Mouse (Mus musculus) forebrain, embryonic 14.5 days (tissue): ENCODE data around the gene Pitpnm2. TPM values are rescaled to one million over a fixed set of nuclear protein-coding genes. Genes with fewer than 3 reads are reported as not detected.

ENCODE experiments used
- ATAC-seq: fragments of 200-750 bp; cut with Nextera tagmentation; 2 replicates; pipeline ENCODE4 v1.8.0; 2017; ENCODE audit warnings: mild to moderate bottlenecking, moderate library complexity
- DNase-seq: peaks from one replicate; pipeline ENCODE4 v3.0.0-alpha.2; 2015; ENCODE audit warnings: low spot score
- H3K27ac ChIP-seq: fragments of 300-500 bp; sonication (generic); 2 replicates; pipeline ENCODE4 v1.5.1; 2014; ENCODE audit warnings: low read depth, mild to moderate bottlenecking, control low read depth, low read length, moderate library complexity
- H3K27me3 ChIP-seq: fragments of 300-500 bp; sonication (generic); replicated peaks from 2 replicates; pipeline ENCODE4 v1.6.1; 2014; ENCODE audit warnings: low read length, control low read depth, mixed read lengths; ENCODE audit not compliant: control insufficient read depth, insufficient read depth
- H3K36me3 ChIP-seq: fragments of 300-500 bp; sonication (generic); 2 replicates; pipeline ENCODE4 v1.6.1; 2014; ENCODE audit warnings: low read length, control low read depth; ENCODE audit not compliant: control insufficient read depth, insufficient read depth
- H3K4me1 ChIP-seq: fragments of 300-500 bp; sonication (generic); 2 replicates; pipeline ENCODE4 v1.6.1; 2014; ENCODE audit warnings: antibody characterized with exemption, low read length, control low read depth; ENCODE audit not compliant: control insufficient read depth, insufficient read depth
- H3K4me2 ChIP-seq: fragments of 300-500 bp; sonication (generic); 2 replicates; pipeline ENCODE4 v1.6.1; 2014; ENCODE audit warnings: mild to moderate bottlenecking, control low read depth, low read length
- H3K4me3 ChIP-seq: fragments of 300-500 bp; sonication (generic); 2 replicates; pipeline ENCODE4 v1.5.1; 2014; ENCODE audit warnings: low read depth, low read length, control low read depth
- H3K9ac ChIP-seq: fragments of 300-500 bp; sonication (generic); 2 replicates; pipeline ENCODE4 v1.6.1; 2014; ENCODE audit warnings: mild to moderate bottlenecking, low read length, control low read depth, moderate library complexity
- H3K9me3 ChIP-seq: fragments of 300-500 bp; sonication (generic); replicated peaks from 2 replicates; pipeline ENCODE4 v1.6.1; 2016; ENCODE audit warnings: low read length, control low read depth, mixed read lengths; ENCODE audit not compliant: control insufficient read depth
- WGBS: fragments of 180-500 bp; shearing (Covaris S2); extraction: QIAGEN DNeasy Blood & Tissue Kit; methylation state at CpG from one replicate; pipeline ENCODE4 v1.1.7; 2014; 5-methylcytosine and 5-hydroxymethylcytosine counted together
- polyA plus RNA-seq: library from polyadenylated mRNA; unstranded; fragments of >200 nt; fragmentation: Nextera tagmentation; extraction: Ambion mirVana; gene quantifications from 2 replicates; pipeline ENCODE4 v1.2.1, GENCODE M21; 2014

Gene Pitpnm2
- polyA plus RNA-seq, 1 experiment from 2014 or later, result 8.5 TPM

DNA sequence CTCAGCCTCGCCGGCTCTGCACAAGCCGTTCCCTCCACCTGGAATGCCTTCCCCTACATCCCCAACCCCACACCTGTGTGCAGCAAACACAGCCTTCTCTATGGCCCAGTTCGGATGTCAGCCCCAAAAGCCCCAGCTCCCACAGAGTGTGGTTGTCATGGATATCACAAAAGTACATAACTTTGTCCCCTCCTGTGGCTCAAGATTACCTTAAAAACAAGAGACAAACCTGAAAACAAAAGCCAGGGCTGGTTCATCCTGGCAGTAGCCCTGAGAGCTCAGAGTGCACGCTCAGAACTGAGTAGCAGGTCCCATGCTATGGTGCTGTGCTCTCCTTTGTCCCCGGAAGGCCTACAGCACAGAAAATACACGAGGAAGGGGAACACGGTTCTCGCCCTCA lies 44.3 kb downstream of the Pitpnm2 start:
- no peaks in the 10 kb centered on the region for H3K4me1 ChIP-seq
- H3K4me2 ChIP-seq, result no peak overlapping the region
- no peaks in the 10 kb centered on the region for H3K27me3 ChIP-seq
- no peak overlapping the region for H3K4me3 ChIP-seq
- H3K9me3 ChIP-seq, result no peaks in the 10 kb centered on the region
- DNase-seq (no peak), ATAC-seq (no peak)
- H3K36me3 ChIP-seq, result no peaks in the 10 kb centered on the region
- WGBS, result 69% methylated on average over 9 of the region's 9 CpGs
- H3K9ac ChIP-seq, result no peak overlapping the region
- H3K27ac ChIP-seq, result no peak overlapping the region

DNA sequence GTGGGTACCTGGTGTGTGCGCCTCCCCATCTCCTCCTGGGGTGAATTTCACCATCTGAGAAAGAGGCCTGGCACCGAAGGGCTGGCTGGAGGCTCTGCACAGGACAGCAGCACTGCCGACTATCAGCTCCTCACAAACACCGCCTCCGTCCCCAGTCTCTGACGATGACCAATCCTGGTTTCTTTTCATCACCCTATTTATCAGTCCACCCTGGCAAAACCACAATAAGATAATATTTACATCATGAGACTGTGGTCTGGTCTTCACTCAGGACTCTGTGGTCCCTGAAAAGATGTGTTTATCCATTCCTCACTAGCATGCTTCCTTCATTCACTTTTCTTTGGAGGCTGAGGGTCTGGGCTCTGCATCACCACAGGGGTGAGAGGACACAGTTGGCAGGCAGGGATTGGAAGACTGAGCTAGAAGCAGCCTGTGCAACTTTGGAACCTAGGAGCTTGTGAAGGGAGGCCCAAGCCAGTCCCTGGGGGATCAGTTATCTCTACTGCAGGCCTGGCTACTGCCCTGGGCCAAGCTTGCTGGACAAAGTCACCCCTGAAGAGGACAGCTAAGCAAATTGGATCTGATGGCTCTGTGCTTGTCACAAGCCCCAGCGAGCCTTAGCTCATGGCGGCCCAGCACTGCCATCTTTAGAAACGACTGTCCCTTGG lies 45.3 kb downstream of the Pitpnm2 start:
- 86% methylated on average over 9 of the region's 9 CpGs for WGBS

DNA sequence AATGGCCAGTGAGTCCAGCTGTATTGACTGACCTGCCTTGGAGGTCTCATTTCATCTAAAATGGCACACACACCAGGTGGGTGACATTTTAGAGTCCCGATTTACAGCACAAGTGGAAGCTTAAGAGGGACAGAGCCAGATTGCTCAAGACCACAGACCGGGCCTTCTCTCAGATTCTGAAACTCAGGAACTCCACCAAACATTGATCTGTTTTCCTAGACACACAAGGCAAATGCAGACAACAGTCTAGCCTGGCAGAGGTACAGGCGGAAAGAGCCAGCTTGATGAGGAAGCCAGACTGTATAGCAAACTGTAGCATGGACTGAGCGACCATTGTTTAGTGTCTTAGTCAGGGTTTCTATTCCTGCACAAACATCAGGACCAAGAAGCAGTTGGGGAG lies 46.3 kb downstream of the Pitpnm2 start:
- Histone ChIP-seq H3K27me3 (no peaks in the 10 kb centered on the region), H3K27ac (no peak overlapping the region), H3K4me3 (no peak overlapping the region), H3K9me3 (no peaks in the 10 kb centered on the region), H3K4me2 (no peak overlapping the region), H3K9ac (no peak overlapping the region), H3K36me3 (no peaks in the 10 kb centered on the region), H3K4me1 (no peaks in the 10 kb centered on the region)
- DNase-seq, result no peak
- ATAC-seq, result no peak
- WGBS, result 90% methylated on average over 4 of the region's 4 CpGs

More for the DNA sequence above, 45.3 kb downstream of the Pitpnm2 start:
- H3K4me3 ChIP-seq, result no peak overlapping the region
- no peak overlapping the region for H3K4me2 ChIP-seq
- DNase-seq (no peak), ATAC-seq (no peak)
- H3K27ac ChIP-seq, result no peak overlapping the region
- H3K9ac ChIP-seq, result no peak overlapping the region
- no peaks in the 10 kb centered on the region for H3K36me3 ChIP-seq
- no peaks in the 10 kb centered on the region for H3K4me1 ChIP-seq
- H3K27me3 ChIP-seq, result no peaks in the 10 kb centered on the region
- H3K9me3 ChIP-seq, result no peaks in the 10 kb centered on the region

DNA sequence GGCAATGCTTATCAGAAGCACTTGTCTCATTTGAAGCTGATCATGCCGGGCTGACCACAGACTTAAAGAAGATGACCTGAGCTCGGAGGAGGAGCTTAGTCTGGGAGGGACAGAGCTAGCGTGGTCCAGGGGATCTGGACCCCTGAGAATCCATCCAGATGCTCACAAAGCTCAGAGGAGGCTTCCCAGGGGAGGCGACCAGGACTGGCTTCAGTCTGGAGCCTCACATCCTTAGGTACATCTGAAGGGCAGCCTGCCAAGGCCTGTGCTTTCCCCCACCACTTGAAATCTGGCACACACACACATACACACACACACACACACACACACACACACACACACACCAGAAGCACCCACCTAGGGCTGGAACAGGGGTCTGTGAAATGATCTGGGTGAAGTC lies 47.5 kb downstream of the Pitpnm2 start:
- ATAC-seq (no peak), DNase-seq (no peak)
- Histone ChIP-seq H3K27ac (no peak overlapping the region), H3K4me2 (no peak overlapping the region), H3K9ac (no peak overlapping the region), H3K9me3 (no peaks in the 10 kb centered on the region), H3K27me3 (no peaks in the 10 kb centered on the region), H3K4me1 (no peaks in the 10 kb centered on the region), H3K36me3 (no peaks in the 10 kb centered on the region), H3K4me3 (no peak overlapping the region)
- WGBS, result 77% methylated on average over 4 of the region's 4 CpGs

DNA sequence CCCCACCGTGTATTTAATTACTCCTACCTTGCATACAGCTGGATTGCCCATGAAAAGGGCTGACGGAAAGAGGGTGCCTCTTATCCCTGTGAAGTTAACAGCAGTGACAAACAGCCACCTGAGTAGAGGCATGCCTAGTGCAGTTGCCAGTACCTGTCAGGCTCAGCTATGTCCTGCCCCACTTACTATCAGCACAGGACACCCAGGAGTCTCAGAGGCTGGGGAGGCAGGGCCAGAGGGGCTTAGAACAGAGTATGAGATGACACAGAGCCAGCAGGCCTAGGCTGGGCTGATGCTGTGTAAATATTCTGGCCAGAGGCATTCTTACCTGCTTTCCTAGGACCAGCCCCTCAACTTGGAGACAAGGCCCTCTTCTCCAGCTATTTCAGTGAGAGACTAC lies 48.0 kb downstream of the Pitpnm2 start:
- no peak for DNase-seq
- WGBS, result 88% methylated on average over 2 of the region's 2 CpGs
- H3K27ac ChIP-seq, result no peak overlapping the region
- H3K27me3 ChIP-seq, result no peaks in the 10 kb centered on the region
- ATAC-seq, result no peak
- H3K36me3 ChIP-seq, result no peaks in the 10 kb centered on the region
- no peaks in the 10 kb centered on the region for H3K4me1 ChIP-seq
- H3K4me3 ChIP-seq, result no peak overlapping the region
- H3K4me2 ChIP-seq, result no peak overlapping the region
- H3K9me3 ChIP-seq, result no peaks in the 10 kb centered on the region
- no peak overlapping the region for H3K9ac ChIP-seq

DNA sequence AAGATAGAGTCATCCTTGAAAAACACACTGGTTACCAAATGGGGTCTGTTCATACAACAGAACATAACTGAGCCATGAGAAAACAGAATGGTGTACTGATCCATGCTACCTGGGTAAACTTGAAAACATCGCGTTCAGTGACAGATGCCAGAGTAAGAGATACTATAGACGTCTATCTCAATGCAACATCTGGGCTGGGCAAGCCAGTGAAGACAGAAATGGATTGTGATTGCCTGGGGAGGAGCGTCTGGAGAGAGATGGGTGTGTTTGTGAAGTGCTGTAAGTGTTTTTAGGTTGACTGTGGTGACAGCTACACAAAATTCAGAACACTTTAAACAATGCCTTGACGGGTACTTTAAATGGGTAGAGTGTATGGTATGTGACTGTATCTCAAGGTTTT lies 48.7 kb downstream of the Pitpnm2 start:
- Histone ChIP-seq H3K27me3 (no peaks in the 10 kb centered on the region), H3K27ac (no peak overlapping the region), H3K4me2 (no peak overlapping the region), H3K4me3 (no peak overlapping the region), H3K9me3 (no peaks in the 10 kb centered on the region), H3K9ac (no peak overlapping the region), H3K4me1 (no peaks in the 10 kb centered on the region), H3K36me3 (no peaks in the 10 kb centered on the region)
- DNase-seq (no peak), ATAC-seq (no peak)
- 81% methylated on average over 5 of the region's 5 CpGs for WGBS

DNA sequence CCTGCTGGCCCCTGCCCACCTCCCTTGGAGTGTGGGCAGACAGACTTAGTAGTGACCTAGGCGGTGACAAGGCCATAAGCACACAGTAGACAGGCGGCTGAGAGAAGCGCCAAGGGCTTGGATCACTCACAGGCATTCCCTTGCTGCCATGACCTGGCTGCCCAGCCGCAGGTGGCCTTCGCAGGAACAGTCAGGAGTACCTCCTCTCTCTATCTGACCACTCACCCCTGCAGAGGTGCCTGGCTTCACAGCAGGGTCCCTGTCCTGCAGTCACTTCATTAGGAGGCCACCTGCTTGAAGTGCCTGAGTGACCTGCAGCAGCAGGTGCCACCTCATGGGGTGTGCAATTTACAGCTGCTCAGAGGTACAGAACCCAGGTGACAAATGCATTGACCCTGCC lies 50.4 kb downstream of the Pitpnm2 start:
- no peaks in the 10 kb centered on the region for H3K9me3 ChIP-seq
- no peak overlapping the region for H3K4me3 ChIP-seq
- DNase-seq, result no peak
- no peaks in the 10 kb centered on the region for H3K36me3 ChIP-seq
- H3K27me3 ChIP-seq, result no peaks in the 10 kb centered on the region
- H3K9ac ChIP-seq, result no peak overlapping the region
- no peak overlapping the region for H3K4me2 ChIP-seq
- peaks cover 2% of the 10 kb centered on the region; the same call in 1 of the 2 replicates for H3K4me1 ChIP-seq
- ATAC-seq, result no peak
- H3K27ac ChIP-seq, result no peak overlapping the region
- 68% methylated on average over 5 of the region's 5 CpGs for WGBS

DNA sequence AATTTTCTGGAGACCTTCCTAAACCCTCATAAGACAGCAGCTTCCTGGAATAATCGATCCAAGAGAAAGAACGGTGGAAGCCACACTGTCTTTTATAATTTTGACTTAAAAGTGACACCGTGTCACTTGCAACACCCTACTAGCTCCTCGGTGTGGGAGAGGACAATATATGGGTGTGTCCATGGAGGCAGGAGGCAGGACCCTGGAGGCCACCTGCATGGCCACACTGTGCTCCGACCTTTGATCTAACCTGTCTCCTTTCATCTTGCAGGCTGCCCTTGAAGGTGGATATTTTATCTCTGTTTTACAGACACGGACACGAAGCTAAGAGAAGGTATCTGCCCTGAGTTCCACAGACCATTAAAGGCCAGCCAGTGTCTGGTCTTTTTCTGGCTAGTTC lies 51.1 kb downstream of the Pitpnm2 start:
- no peak for ATAC-seq
- no peaks in the 10 kb centered on the region for H3K9me3 ChIP-seq
- no peak overlapping the region for H3K9ac ChIP-seq
- H3K4me3 ChIP-seq, result no peak overlapping the region
- DNase-seq, result no peak
- H3K27me3 ChIP-seq, result no peaks in the 10 kb centered on the region
- no peak overlapping the region for H3K4me2 ChIP-seq
- H3K27ac ChIP-seq, result no peak overlapping the region
- no peaks in the 10 kb centered on the region for H3K36me3 ChIP-seq
- WGBS, result 88% methylated on average over 7 of the region's 7 CpGs
- H3K4me1 ChIP-seq, result peaks cover 8% of the 10 kb centered on the region

DNA sequence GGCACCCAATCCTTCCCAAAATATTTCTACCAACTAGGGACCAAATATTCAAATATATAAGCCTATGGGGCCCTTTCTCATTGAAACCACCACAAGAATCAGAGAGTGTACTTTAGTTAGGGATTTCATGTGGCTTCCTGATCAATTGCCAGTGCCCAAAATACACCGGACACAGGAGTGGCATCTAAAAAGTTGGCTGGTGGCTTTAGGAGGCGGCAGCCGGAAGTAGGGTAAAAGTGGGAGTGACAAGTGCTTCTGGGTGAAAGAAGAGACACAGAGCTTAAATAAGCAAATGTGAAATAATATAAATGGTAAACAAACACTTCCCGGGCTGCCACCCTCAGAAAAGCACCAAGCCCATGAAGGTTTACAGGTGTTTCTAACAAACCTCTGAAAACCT lies 53.5 kb downstream of the Pitpnm2 start:
- Histone ChIP-seq H3K4me1 (peaks cover 16% of the 10 kb centered on the region), H3K4me2 (no peak overlapping the region), H3K36me3 (no peaks in the 10 kb centered on the region), H3K27me3 (no peaks in the 10 kb centered on the region), H3K4me3 (no peak overlapping the region), H3K9me3 (no peaks in the 10 kb centered on the region), H3K9ac (no peak overlapping the region), H3K27ac (no peak overlapping the region)
- 94% methylated on average over 4 of the region's 4 CpGs for WGBS
- DNase-seq, result no peak
- ATAC-seq, result no peak
